Mouse (Mus musculus) lung, embryonic 15.5 days (tissue): ENCODE measurements at regions not wholly inside any gene's neighbourhood (a gene's known extent, or its start where the extent isn't known, plus 50 kb on each side); places are given as distances from the start of the nearest gene placed in this dataset.

Experiments
- ATAC-seq: fragments of 200-750 bp; cut with Nextera tagmentation; 2 replicates; pipeline ENCODE4 v1.8.0; 2017; ENCODE audit warnings: moderate number of reproducible peaks, borderline replicate concordance; ENCODE audit not compliant: low FRiP score, low TSS enrichment; ENCODE audit errors: extremely low read depth
- H3K27ac ChIP-seq: fragments of 300-500 bp; sonication (generic); 2 replicates; pipeline ENCODE4 v1.5.1; 2015; ENCODE audit warnings: moderate library complexity, mild to moderate bottlenecking, inconsistent platforms
- H3K27me3 ChIP-seq: fragments of 300-500 bp; sonication (generic); 2 replicates; pipeline ENCODE4 v1.6.1; 2015; ENCODE audit warnings: inconsistent platforms
- H3K36me3 ChIP-seq: fragments of 300-500 bp; sonication (generic); 2 replicates; pipeline ENCODE4 v1.6.1; 2015; ENCODE audit warnings: inconsistent platforms
- H3K4me1 ChIP-seq: fragments of 300-500 bp; sonication (generic); 2 replicates; pipeline ENCODE4 v1.6.1; 2015; ENCODE audit warnings: inconsistent platforms
- H3K4me2 ChIP-seq: fragments of 300-500 bp; sonication (generic); 2 replicates; pipeline ENCODE4 v1.6.1; 2015; ENCODE audit warnings: inconsistent platforms, mild to moderate bottlenecking, moderate library complexity
- H3K4me3 ChIP-seq: fragments of 300-500 bp; sonication (generic); 2 replicates; pipeline ENCODE4 v1.5.1; 2015; ENCODE audit warnings: mild to moderate bottlenecking, inconsistent platforms
- H3K9ac ChIP-seq: fragments of 300-500 bp; sonication (generic); 2 replicates; pipeline ENCODE4 v1.6.1; 2015; ENCODE audit warnings: inconsistent platforms
- H3K9me3 ChIP-seq: fragments of 300-500 bp; sonication (generic); 2 replicates; pipeline ENCODE4 v1.6.1; 2016; ENCODE audit warnings: inconsistent platforms
- WGBS: fragments of 180-500 bp; shearing (Covaris S2); methylation state at CpG from one replicate; pipeline ENCODE4 v1.1.7; 2015; 5-methylcytosine and 5-hydroxymethylcytosine counted together

- 50% methylated on average over 15 of the region's 15 CpGs for WGBS
- Histone ChIP-seq H3K4me3 (no peak overlapping the region), H3K4me1 (no peaks in the 10 kb centered on the region), H3K27me3 (no peaks in the 10 kb centered on the region), H3K9me3 (no peaks in the 10 kb centered on the region), H3K27ac (no peak overlapping the region), H3K4me2 (no peak overlapping the region), H3K9ac (no peak overlapping the region), H3K36me3 (no peaks in the 10 kb centered on the region)
- ATAC-seq, result no peak
Observed at GRCm38 (mm10) chr4:153070190-153070745, 412.3 kb downstream of the Ajap1 start.

GRCm38 (mm10) chr4:153068484-153069033 is 414.1 kb downstream of the Ajap1 start:
- Histone ChIP-seq H3K36me3 (no peaks in the 10 kb centered on the region), H3K27me3 (no peaks in the 10 kb centered on the region), H3K9me3 (no peaks in the 10 kb centered on the region), H3K4me2 (no peak overlapping the region), H3K4me1 (no peaks in the 10 kb centered on the region), H3K27ac (no peak overlapping the region), H3K9ac (no peak overlapping the region), H3K4me3 (no peak overlapping the region)
- ATAC-seq, result no peak
- 74% methylated on average over 12 of the region's 12 CpGs for WGBS

- 52% methylated on average over 14 of the region's 14 CpGs for WGBS
- no peaks in the 10 kb centered on the region for H3K9me3 ChIP-seq
- no peaks in the 10 kb centered on the region for H3K4me1 ChIP-seq
- no peaks in the 10 kb centered on the region for H3K36me3 ChIP-seq
- H3K27me3 ChIP-seq, result no peaks in the 10 kb centered on the region
- H3K4me2 ChIP-seq, result no peak overlapping the region
- H3K27ac ChIP-seq, result no peak overlapping the region
- no peak overlapping the region for H3K9ac ChIP-seq
- H3K4me3 ChIP-seq, result no peak overlapping the region
- ATAC-seq, result no peak
Observed at GRCm38 (mm10) chr4:153064021-153064605, 418.5 kb downstream of the Ajap1 start.

- H3K4me1 ChIP-seq, result no peaks in the 10 kb centered on the region
- H3K9ac ChIP-seq, result no peak overlapping the region
- peak; percentile 37; the same call in 1 of the 2 replicates for ATAC-seq
- H3K4me2 ChIP-seq, result no peak overlapping the region
- no peaks in the 10 kb centered on the region for H3K36me3 ChIP-seq
- H3K9me3 ChIP-seq, result no peaks in the 10 kb centered on the region
- H3K4me3 ChIP-seq, result no peak overlapping the region
- H3K27me3 ChIP-seq, result no peaks in the 10 kb centered on the region
- WGBS, result 39% methylated on average over 9 of the region's 9 CpGs
- H3K27ac ChIP-seq, result no peak overlapping the region
Observed at GRCm38 (mm10) chr4:153063402-153063801, 419.2 kb downstream of the Ajap1 start.

- ATAC-seq, result no peak
- WGBS, result 73% methylated on average over 12 of the region's 12 CpGs
- no peaks in the 10 kb centered on the region for H3K9me3 ChIP-seq
Observed at GRCm38 (mm10) chr4:153058152-153058551, 424.5 kb downstream of the Ajap1 start.

GRCm38 (mm10) chr4:153023711-153024110 is 458.9 kb downstream of the Ajap1 start:
- Histone ChIP-seq H3K4me1 (no peaks in the 10 kb centered on the region), H3K4me2 (no peak overlapping the region), H3K36me3 (no peaks in the 10 kb centered on the region), H3K9me3 (no peaks in the 10 kb centered on the region), H3K27me3 (no peaks in the 10 kb centered on the region), H3K27ac (no peak overlapping the region), H3K9ac (no peak overlapping the region), H3K4me3 (no peak overlapping the region)
- peak; percentile 66; the same call in 1 of the 2 replicates for ATAC-seq

More at GRCm38 (mm10) chr4:153058152-153058551, 424.5 kb downstream of the Ajap1 start:
- H3K36me3 ChIP-seq, result no peaks in the 10 kb centered on the region
- no peaks in the 10 kb centered on the region for H3K4me1 ChIP-seq
- H3K4me2 ChIP-seq, result no peak overlapping the region
- H3K27me3 ChIP-seq, result no peaks in the 10 kb centered on the region
- H3K9ac ChIP-seq, result no peak overlapping the region
- no peak overlapping the region for H3K27ac ChIP-seq
- H3K4me3 ChIP-seq, result no peak overlapping the region

GRCm38 (mm10) chr4:153019211-153019610 is 463.4 kb downstream of the Ajap1 start:
- Histone ChIP-seq H3K9ac (no peak overlapping the region), H3K4me1 (no peaks in the 10 kb centered on the region), H3K36me3 (no peaks in the 10 kb centered on the region), H3K27ac (no peak overlapping the region), H3K4me2 (peak overlapping the region; percentile 8; the same call in 1 of the 2 replicates), H3K9me3 (no peaks in the 10 kb centered on the region), H3K27me3 (no peaks in the 10 kb centered on the region), H3K4me3 (no peak overlapping the region)
- 67% methylated on average over 10 of the region's 10 CpGs for WGBS
- ATAC-seq, result no peak

GRCm38 (mm10) chr4:153018138-153018921 is 464.3 kb downstream of the Ajap1 start:
- no peaks in the 10 kb centered on the region for H3K27me3 ChIP-seq
- no peak overlapping the region for H3K27ac ChIP-seq
- H3K4me2 ChIP-seq, result peak overlapping the region; percentile 8; the same call in 1 of the 2 replicates
- H3K36me3 ChIP-seq, result no peaks in the 10 kb centered on the region
- 0 out of 2 replicates have a peak overlapping the region, but pooled peaks have one; percentile 4 for H3K4me3 ChIP-seq
- H3K4me1 ChIP-seq, result no peaks in the 10 kb centered on the region
- no peak for ATAC-seq
- no peak overlapping the region for H3K9ac ChIP-seq
- 41% methylated on average over 28 of the region's 28 CpGs for WGBS
- no peaks in the 10 kb centered on the region for H3K9me3 ChIP-seq

GRCm38 (mm10) chr4:153017816-153018137 is 464.8 kb downstream of the Ajap1 start:
- H3K9ac ChIP-seq, result no peak overlapping the region
- no peaks in the 10 kb centered on the region for H3K36me3 ChIP-seq
- H3K4me2 ChIP-seq, result no peak overlapping the region
- no peaks in the 10 kb centered on the region for H3K27me3 ChIP-seq
- H3K9me3 ChIP-seq, result no peaks in the 10 kb centered on the region
- no peak for ATAC-seq
- WGBS, result 56% methylated on average over 2 of the region's 2 CpGs
- no peak overlapping the region for H3K4me3 ChIP-seq
- H3K27ac ChIP-seq, result no peak overlapping the region
- H3K4me1 ChIP-seq, result no peaks in the 10 kb centered on the region

GRCm38 (mm10) chr4:153003338-153003737 is 479.3 kb downstream of the Ajap1 start:
- 47% methylated on average over 3 of the region's 3 CpGs for WGBS
- Histone ChIP-seq H3K27me3 (no peaks in the 10 kb centered on the region), H3K4me3 (no peak overlapping the region), H3K4me2 (no peak overlapping the region), H3K9ac (no peak overlapping the region), H3K27ac (no peak overlapping the region), H3K36me3 (no peaks in the 10 kb centered on the region), H3K4me1 (no peaks in the 10 kb centered on the region), H3K9me3 (no peaks in the 10 kb centered on the region)
- no peak for ATAC-seq

GRCm38 (mm10) chr4:153002516-153002915 is 480.1 kb downstream of the Ajap1 start:
- Histone ChIP-seq H3K36me3 (no peaks in the 10 kb centered on the region), H3K27ac (no peak overlapping the region), H3K27me3 (no peaks in the 10 kb centered on the region), H3K4me1 (no peaks in the 10 kb centered on the region), H3K9me3 (no peaks in the 10 kb centered on the region), H3K9ac (no peak overlapping the region), H3K4me2 (no peak overlapping the region), H3K4me3 (no peak overlapping the region)
- ATAC-seq, result no peak
- 50% methylated on average over 4 of the region's 4 CpGs for WGBS

- no peaks in the 10 kb centered on the region for H3K4me1 ChIP-seq
- WGBS, result 82% methylated on average over 6 of the region's 6 CpGs
- no peaks in the 10 kb centered on the region for H3K36me3 ChIP-seq
- H3K4me3 ChIP-seq, result no peak overlapping the region
- H3K9me3 ChIP-seq, result no peaks in the 10 kb centered on the region
- H3K4me2 ChIP-seq, result no peak overlapping the region
- no peak overlapping the region for H3K9ac ChIP-seq
- H3K27ac ChIP-seq, result no peak overlapping the region
- no peaks in the 10 kb centered on the region for H3K27me3 ChIP-seq
- ATAC-seq, result no peak
Observed at GRCm38 (mm10) chr4:153001761-153002160, 480.9 kb downstream of the Ajap1 start.
